In genomic region chr9:110719977-110720376, GRCm38 (mm10) we compare ENCODE assay signal across 32 mouse cellular contexts. TPM values are rescaled to one million over a fixed set of nuclear protein-coding genes. Genes with fewer than 3 reads are reported as not detected.
DNase-seq lines count a peak whose midpoint lies in the region; ATAC-seq lines count a peak whose summit lies in the region.
"Had no signal": no experiment of that assay in that cellular context is flagged by ENCODE, and none has a peak within 500 bp of the region (broad histone marks: within the 10 kb centered on the region; RNA-seq: fewer than 3 reads in every experiment).

No protein-coding gene starts in this region.

- H3K4me1 ChIP-seq in heart, embryonic 10.5 days: peaks cover 13% of the 10 kb centered on the region
- H3K4me1 ChIP-seq in midbrain, embryonic 10.5 days: peaks cover 11% of the 10 kb centered on the region
- no peaks in the 10 kb centered on the region for H3K4me1 ChIP-seq in midbrain, embryonic 16.5 days (ENCODE audit: control insufficient read depth, insufficient read depth, low read length)
- H3K4me1 ChIP-seq in limb, embryonic 15.5 days: peaks cover 27% of the 10 kb centered on the region
- no peaks in the 10 kb centered on the region for H3K4me1 ChIP-seq in liver, embryonic 12.5 days
- H3K4me1 ChIP-seq: midbrain, embryonic 15.5 days had no signal

- no peaks in the 10 kb centered on the region for H3K27me3 ChIP-seq in heart, embryonic 10.5 days (ENCODE audit: insufficient read depth, poor library complexity, severe bottlenecking)
- H3K27me3 ChIP-seq in midbrain, embryonic 10.5 days (ENCODE audit: low read depth, poor library complexity, severe bottlenecking): peaks cover 6% of the 10 kb centered on the region
- H3K27me3 ChIP-seq in midbrain, embryonic 16.5 days (ENCODE audit: control insufficient read depth, insufficient read depth, low read depth, low read length): no peaks in the 10 kb centered on the region
- H3K27me3 ChIP-seq in limb, embryonic 15.5 days: no peaks in the 10 kb centered on the region
- H3K27me3 ChIP-seq in liver, embryonic 12.5 days (replicated peaks): no peaks in the 10 kb centered on the region; the same call in 1 of the 2 replicates
- H3K27me3 ChIP-seq: midbrain, embryonic 15.5 days; neural tube, embryonic 13.5 days had no signal

- H3K27ac ChIP-seq in heart, embryonic 10.5 days: peak overlapping the region; percentile 56; the same call in 1 of the 2 replicates
- H3K27ac ChIP-seq in midbrain, embryonic 10.5 days (replicated peaks): peak overlapping the region; percentile 43; the same call in 1 of the 2 replicates
- H3K27ac ChIP-seq in midbrain, embryonic 16.5 days (ENCODE audit: low read length): no peak overlapping the region
- H3K27ac ChIP-seq in limb, embryonic 15.5 days: peak overlapping the region; percentile 30; the same call in 1 of the 2 replicates
- H3K27ac ChIP-seq in liver, embryonic 12.5 days: no peak overlapping the region
- H3K27ac ChIP-seq: gastrocnemius, adult 2 months; layer of hippocampus, adult 2 months; midbrain, embryonic 15.5 days; neural tube, embryonic 13.5 days had no signal

- H3K4me2 ChIP-seq in midbrain, embryonic 16.5 days (ENCODE audit: low read length): no peak overlapping the region
- no peak overlapping the region for H3K4me2 ChIP-seq in limb, embryonic 15.5 days
- H3K4me2 ChIP-seq in liver, embryonic 12.5 days: no peak overlapping the region
- H3K4me2 ChIP-seq: heart, embryonic 11.5 days; liver, embryonic 11.5 days; midbrain, embryonic 15.5 days; neural tube, embryonic 13.5 days had no signal

- peaks cover 44% of the 10 kb centered on the region for H3K36me3 ChIP-seq in heart, embryonic 10.5 days
- peaks cover 37% of the 10 kb centered on the region for H3K36me3 ChIP-seq in midbrain, embryonic 10.5 days
- no peaks in the 10 kb centered on the region for H3K36me3 ChIP-seq in midbrain, embryonic 16.5 days (ENCODE audit: control insufficient read depth, insufficient read depth, low read length)
- H3K36me3 ChIP-seq in limb, embryonic 15.5 days: peaks cover 32% of the 10 kb centered on the region
- H3K36me3 ChIP-seq in liver, embryonic 12.5 days: peaks cover 18% of the 10 kb centered on the region
- H3K36me3 ChIP-seq: midbrain, embryonic 15.5 days had no signal

- no peak for DNase-seq in heart, embryonic 10.5 days (ENCODE audit: low spot score)
- DNase-seq in heart, adult 8-10 months (ENCODE audit: low spot score): no peak
- peak; percentile 24 for DNase-seq in kidney, adult 11 months
- no peak for DNase-seq in kidney, adult 18-20 months
- DNase-seq in midbrain, embryonic 10.5 days (ENCODE audit: low spot score): no peak
- DNase-seq: adrenal gland, postnatal 25 days; cerebellum, adult 9-10 months; gastrocnemius, adult 2 months; heart, postnatal 4 days; layer of hippocampus, postnatal 36 days; lung, adult 2 months; lung, postnatal 4 days; right cerebral cortex, adult 18-20 months; right cerebral cortex, postnatal 4 days; thymus, postnatal 25 days had no signal

- no peaks in the 10 kb centered on the region for H3K9me3 ChIP-seq in heart, embryonic 10.5 days
- H3K9me3 ChIP-seq in midbrain, embryonic 10.5 days (replicated peaks): no peaks in the 10 kb centered on the region
- no peaks in the 10 kb centered on the region for H3K9me3 ChIP-seq in midbrain, embryonic 16.5 days (replicated peaks; ENCODE audit: control insufficient read depth, low read length, poor library complexity, severe bottlenecking)
- no peaks in the 10 kb centered on the region for H3K9me3 ChIP-seq in limb, embryonic 15.5 days
- H3K9me3 ChIP-seq in liver, embryonic 12.5 days (replicated peaks): no peaks in the 10 kb centered on the region
- H3K9me3 ChIP-seq: midbrain, embryonic 15.5 days; neural tube, embryonic 13.5 days had no signal

- ATAC-seq in midbrain, embryonic 16.5 days: no peak
- ATAC-seq in limb, embryonic 15.5 days (ENCODE audit: insufficient number of reproducible peaks, low FRiP score, low TSS enrichment, low read depth): no peak
- ATAC-seq in liver, embryonic 12.5 days: no peak
- ATAC-seq: CD4-positive, CD25-positive, alpha-beta regulatory T cell, adult 4 months; forebrain, embryonic 14.5 days; hindbrain, embryonic 16.5 days; intestine, postnatal 0 days; midbrain, embryonic 15.5 days had no signal

- no peak overlapping the region for H3K4me3 ChIP-seq in heart, embryonic 10.5 days
- H3K4me3 ChIP-seq in midbrain, embryonic 10.5 days: no peak overlapping the region
- no peak overlapping the region for H3K4me3 ChIP-seq in midbrain, embryonic 16.5 days (ENCODE audit: low read depth, low read length)
- H3K4me3 ChIP-seq in limb, embryonic 15.5 days: no peak overlapping the region
- H3K4me3 ChIP-seq in liver, embryonic 12.5 days: no peak overlapping the region
- H3K4me3 ChIP-seq: erythroblast, embryonic 14.5 days; gastrocnemius, adult 2 months; layer of hippocampus, adult 2 months; midbrain, embryonic 15.5 days; myocyte; neural tube, embryonic 13.5 days had no signal

- no peak overlapping the region for H3K9ac ChIP-seq in midbrain, embryonic 16.5 days (ENCODE audit: low read depth, low read length)
- no peak overlapping the region for H3K9ac ChIP-seq in limb, embryonic 15.5 days
- H3K9ac ChIP-seq in liver, embryonic 12.5 days: no peak overlapping the region
- H3K9ac ChIP-seq: midbrain, embryonic 15.5 days; neural tube, embryonic 13.5 days had no signal

- 72% methylated on average over 5 of the region's 5 CpGs for whole genome bisulfite sequencing in heart, embryonic 10.5 days
- WGBS in midbrain, embryonic 10.5 days: 85% methylated on average over 5 of the region's 5 CpGs
- WGBS in midbrain, embryonic 16.5 days: 79% methylated on average over 5 of the region's 5 CpGs
- 48% methylated on average over 5 of the region's 5 CpGs for WGBS in limb, embryonic 15.5 days
- 64% methylated on average over 5 of the region's 5 CpGs for WGBS in liver, embryonic 12.5 days (ENCODE audit: insufficient replicate concordance)

RNA-seq across cellular contexts. Expression of gene Myl3, which starts 21.7 kb away (rescaled TPM):
- polyA plus RNA-seq in heart, embryonic 10.5 days (2016; fragmentation: Nextera tagmentation; extraction: Ambion mirVana): 1,835 and 3,713 TPM in 2 replicates
- over 10,000 TPM; 10,766 to 11,632 (median 11,251) TPM for total RNA-seq in heart, adult 8-10 months (2022)
- 0.36 and 0.51 TPM in 2 replicates for polyA plus RNA-seq in midbrain, embryonic 10.5 days (2016; fragmentation: Nextera tagmentation; extraction: Ambion mirVana)
- polyA plus RNA-seq in midbrain, embryonic 16.5 days (2015; fragmentation: Nextera tagmentation; extraction: Ambion mirVana): 0.39 and 0.48 TPM in 2 replicates
- polyA plus RNA-seq in limb, embryonic 15.5 days (2015; fragmentation: Nextera tagmentation; extraction: Ambion mirVana): 16.3 and 125 TPM in 2 replicates
- 0.48 and 1.6 TPM in 2 replicates for polyA plus RNA-seq in liver, embryonic 12.5 days (2016; fragmentation: Nextera tagmentation; extraction: Ambion mirVana)
- total RNA-seq: adrenal gland, postnatal 25 days; common myeloid progenitor, adult 5-6 weeks; layer of hippocampus, adult 2 months; layer of hippocampus, postnatal 36 days; left cerebral cortex, postnatal 25 days; megakaryocyte-erythroid progenitor cell, adult 5-6 weeks had no signal
- polyA plus RNA-seq: CD4-positive, CD25-positive, alpha-beta regulatory T cell, adult 4 months; erythroblast, embryonic 14.5 days; intestine, postnatal 0 days had no signal

RNA-seq across cellular contexts. Expression of gene Pth1r, which starts 27.0 kb away (rescaled TPM):
- 41.3 and 49.7 TPM in 2 replicates for polyA plus RNA-seq in heart, embryonic 10.5 days (2016; fragmentation: Nextera tagmentation; extraction: Ambion mirVana)
- 1 to 10 TPM; 4.4 to 7.0 (median 5.1) TPM for total RNA-seq in heart, adult 8-10 months (2022)
- 30.9 and 33.9 TPM in 2 replicates for polyA plus RNA-seq in midbrain, embryonic 10.5 days (2016; fragmentation: Nextera tagmentation; extraction: Ambion mirVana)
- 6.1 and 8.0 TPM in 2 replicates for polyA plus RNA-seq in midbrain, embryonic 16.5 days (2015; fragmentation: Nextera tagmentation; extraction: Ambion mirVana)
- 82.6 and 110 TPM in 2 replicates for polyA plus RNA-seq in limb, embryonic 15.5 days (2015; fragmentation: Nextera tagmentation; extraction: Ambion mirVana)
- 7.8 and 9.1 TPM in 2 replicates for polyA plus RNA-seq in liver, embryonic 12.5 days (2016; fragmentation: Nextera tagmentation; extraction: Ambion mirVana)
- total RNA-seq: megakaryocyte-erythroid progenitor cell, adult 5-6 weeks had no signal
- polyA plus RNA-seq: CD4-positive, CD25-positive, alpha-beta regulatory T cell, adult 4 months; erythroblast, embryonic 14.5 days had no signal

Comparison
In these comparisons a context has a peak if more than half of its experiments do, and no peak if none do; other contexts are left out.
1. H3K27ac ChIP-seq: peak in heart, embryonic 10.5 days (single experiment), midbrain, embryonic 10.5 days (single experiment) and limb, embryonic 15.5 days (single experiment); none in midbrain, embryonic 16.5 days (single experiment) and liver, embryonic 12.5 days (single experiment).
2. RNA of gene Myl3, which starts 21.7 kb away (polyA plus RNA-seq): 1,835 to 3,713 TPM in heart, embryonic 10.5 days; 16.3 to 125 TPM in limb, embryonic 15.5 days, 0.39 to 0.48 TPM in midbrain, embryonic 16.5 days, 0.48 to 1.6 TPM in liver, embryonic 12.5 days and 0.36 to 0.51 TPM in midbrain, embryonic 10.5 days; every median in the first group is over 10 times any median in the second.